Comparison of ENCODE assay signal across 23 mouse cellular contexts in the genomic region with DNA sequence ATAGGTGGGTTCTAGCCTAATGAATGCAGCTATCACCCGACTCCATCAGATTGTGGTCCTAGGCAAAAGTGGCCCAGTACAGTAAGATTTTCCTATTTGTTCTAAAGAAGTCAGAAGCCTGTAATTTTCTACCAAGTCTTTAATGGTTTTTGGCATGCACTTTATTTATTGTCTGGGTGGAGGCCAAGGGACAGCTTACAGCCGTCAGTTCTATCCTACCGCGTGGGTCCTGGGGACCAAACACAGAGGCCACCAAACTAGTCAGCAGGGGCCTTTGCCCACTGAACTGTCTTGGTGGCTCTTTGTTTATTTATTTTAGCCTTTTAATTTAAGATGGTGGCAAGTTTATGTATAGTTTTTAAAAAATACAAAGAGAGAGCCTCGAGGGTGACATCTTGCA.
"Had no signal": no experiment of that assay in that cellular context is flagged by ENCODE, and none has a peak within 500 bp of the region (broad histone marks: within the 10 kb centered on the region; RNA-seq: fewer than 3 reads in every experiment).

No protein-coding gene starts in this region.

- H3K9me3 ChIP-seq: heart, embryonic 10.5 days; heart, embryonic 12.5 days; hindbrain, embryonic 10.5 days; hindbrain, embryonic 12.5 days; hindbrain, embryonic 15.5 days; kidney, embryonic 15.5 days; limb, embryonic 13.5 days; limb, embryonic 15.5 days had no signal

- H3K27ac ChIP-seq: heart, embryonic 10.5 days; hindbrain, embryonic 10.5 days; hindbrain, embryonic 12.5 days; hindbrain, embryonic 15.5 days; hindbrain, postnatal 0 days had no signal

- H3K4me2 ChIP-seq: heart, embryonic 12.5 days; hindbrain, embryonic 12.5 days; hindbrain, embryonic 15.5 days; limb, embryonic 15.5 days had no signal

- DNase-seq: gastrocnemius, postnatal 14 days; heart, adult 18-20 months; heart, postnatal 10 days; heart, postnatal 4 days; kidney, adult 11 months; kidney, adult 2 months; kidney, adult 9 months; kidney, postnatal 10 days; kidney, postnatal 36 days; layer of hippocampus, adult 9-11 months; layer of hippocampus, postnatal 36 days; left cerebral cortex, postnatal 4 days had no signal

- H3K4me3 ChIP-seq: heart, embryonic 10.5 days; heart, embryonic 12.5 days; hindbrain, embryonic 10.5 days; hindbrain, embryonic 12.5 days; hindbrain, embryonic 15.5 days; kidney, embryonic 15.5 days; limb, embryonic 13.5 days; limb, embryonic 15.5 days had no signal

- H3K36me3 ChIP-seq: heart, embryonic 10.5 days; heart, embryonic 12.5 days; hindbrain, embryonic 10.5 days; hindbrain, embryonic 12.5 days; hindbrain, embryonic 15.5 days; kidney, embryonic 15.5 days; limb, embryonic 13.5 days; limb, embryonic 15.5 days had no signal

- ATAC-seq: forebrain, embryonic 16.5 days; hindbrain, postnatal 0 days; intestine, embryonic 16.5 days had no signal

- H3K27me3 ChIP-seq: heart, embryonic 12.5 days; hindbrain, embryonic 12.5 days; hindbrain, embryonic 15.5 days; kidney, embryonic 15.5 days; limb, embryonic 13.5 days; limb, embryonic 15.5 days had no signal

- H3K9ac ChIP-seq: heart, embryonic 12.5 days; hindbrain, embryonic 12.5 days; hindbrain, embryonic 15.5 days; kidney, embryonic 15.5 days; limb, embryonic 13.5 days; limb, embryonic 15.5 days had no signal
